8 mouse cellular contexts compared by ENCODE assay signal in genomic region chrX:99819395-99819935, GRCm38 (mm10). TPM values are rescaled to one million over a fixed set of nuclear protein-coding genes. Genes with fewer than 3 reads are reported as not detected.
DNase-seq lines count a peak whose midpoint lies in the region; ATAC-seq and TF ChIP-seq lines count a peak whose summit lies in the region.

No protein-coding gene starts in this region.

- H3K9ac ChIP-seq in embryonic facial prominence, embryonic 12.5 days: no peak overlapping the region
- no peak overlapping the region for H3K9ac ChIP-seq in heart, postnatal 0 days (replicated peaks; ENCODE audit: low read depth, low read length)
- H3K9ac ChIP-seq in liver, embryonic 16.5 days (ENCODE audit: low read depth, low read length): no peak overlapping the region

- no peak for TF ChIP-seq CTCF in heart, postnatal 0 days (IDR thresholded peaks at IDR 0.05; ENCODE audit: low read depth)
- TF ChIP-seq CTCF in olfactory bulb, adult 2 months (IDR thresholded peaks at IDR 0.05; ENCODE audit: insufficient read depth, low read depth, low read length): peak; percentile 43; the same call in 1 of the 2 replicates

- no peaks in the 10 kb centered on the region for H3K4me1 ChIP-seq in embryonic facial prominence, embryonic 12.5 days
- H3K4me1 ChIP-seq in heart, postnatal 0 days (ENCODE audit: control insufficient read depth, insufficient read depth): no peaks in the 10 kb centered on the region
- no peaks in the 10 kb centered on the region for H3K4me1 ChIP-seq in liver, embryonic 16.5 days (ENCODE audit: control insufficient read depth, low read depth, low read length)
- H3K4me1 ChIP-seq in olfactory bulb, adult 2 months (ENCODE audit: control insufficient read depth, insufficient read depth, low read length): no peaks in the 10 kb centered on the region

- peak; percentile 76 for ATAC-seq in embryonic facial prominence, embryonic 12.5 days (ENCODE audit: insufficient number of reproducible peaks, insufficient read depth, low FRiP score, low TSS enrichment)
- ATAC-seq in heart, postnatal 0 days (ENCODE audit: insufficient read depth, low read depth): peak; percentile 88
- no peak for ATAC-seq in liver, embryonic 16.5 days (ENCODE audit: low read depth)
- ATAC-seq in erythroid progenitor cell, adult 5-6 weeks (replicated peaks; ENCODE audit: low FRiP score, poor library complexity, severe bottlenecking): no peak

- peak; percentile 0 for DNase-seq in 416B (ENCODE audit: low read depth)
- DNase-seq in adrenal gland, postnatal 25 days: peak; percentile 51
- peak; percentile 63 for DNase-seq in heart, postnatal 0 days (ENCODE audit: low spot score)
- peak; percentile 68 for DNase-seq in kidney, postnatal 14 days

- H3K36me3 ChIP-seq in embryonic facial prominence, embryonic 12.5 days: no peaks in the 10 kb centered on the region
- H3K36me3 ChIP-seq in heart, postnatal 0 days (replicated peaks; ENCODE audit: control insufficient read depth, insufficient read depth, low read length): no peaks in the 10 kb centered on the region
- no peaks in the 10 kb centered on the region for H3K36me3 ChIP-seq in liver, embryonic 16.5 days (ENCODE audit: control insufficient read depth, insufficient read depth)

- H3K9me3 ChIP-seq in embryonic facial prominence, embryonic 12.5 days: no peaks in the 10 kb centered on the region
- no peaks in the 10 kb centered on the region for H3K9me3 ChIP-seq in heart, postnatal 0 days (replicated peaks; ENCODE audit: control insufficient read depth, low read length)
- H3K9me3 ChIP-seq in liver, embryonic 16.5 days (replicated peaks; ENCODE audit: control insufficient read depth, low read length): no peaks in the 10 kb centered on the region

- H3K4me3 ChIP-seq in embryonic facial prominence, embryonic 12.5 days: peak overlapping the region; percentile 51
- peak overlapping the region; percentile 45 for H3K4me3 ChIP-seq in heart, postnatal 0 days (ENCODE audit: low read depth, low read length)
- H3K4me3 ChIP-seq in liver, embryonic 16.5 days (ENCODE audit: low read depth, low read length): peak overlapping the region; percentile 39
- peak overlapping the region; percentile 93 for H3K4me3 ChIP-seq in olfactory bulb, adult 2 months (ENCODE audit: insufficient read depth, low read depth, low read length)

- no peak for TF ChIP-seq POLR2A in olfactory bulb, adult 2 months (IDR thresholded peaks at IDR 0.05; ENCODE audit: insufficient read depth, low read depth, low read length)

- no peak overlapping the region for H3K27ac ChIP-seq in embryonic facial prominence, embryonic 12.5 days
- no peak overlapping the region for H3K27ac ChIP-seq in heart, postnatal 0 days (ENCODE audit: low read depth)
- H3K27ac ChIP-seq in liver, embryonic 16.5 days (ENCODE audit: low read length): no peak overlapping the region
- peak overlapping the region; percentile 89 for H3K27ac ChIP-seq in olfactory bulb, adult 2 months (ENCODE audit: insufficient read depth, low read depth, low read length)

- TF ChIP-seq EP300 in heart, postnatal 0 days (IDR thresholded peaks at IDR 0.05; ENCODE audit: low read depth): no peak

- H3K4me2 ChIP-seq in embryonic facial prominence, embryonic 12.5 days (replicated peaks): peak overlapping the region; percentile 68
- peak overlapping the region; percentile 65 for H3K4me2 ChIP-seq in heart, postnatal 0 days (ENCODE audit: low read depth, low read length)
- H3K4me2 ChIP-seq in liver, embryonic 16.5 days (ENCODE audit: low read depth, low read length): peak overlapping the region; percentile 48

- peaks cover 51% of the 10 kb centered on the region for H3K27me3 ChIP-seq in embryonic facial prominence, embryonic 12.5 days
- H3K27me3 ChIP-seq in heart, postnatal 0 days (ENCODE audit: control insufficient read depth, insufficient read depth, low read length): peaks cover 54% of the 10 kb centered on the region
- H3K27me3 ChIP-seq in liver, embryonic 16.5 days (ENCODE audit: control insufficient read depth, insufficient read depth, low read depth, low read length): peaks cover 36% of the 10 kb centered on the region

- 21% methylated on average over 21 of the region's 22 CpGs for WGBS in embryonic facial prominence, embryonic 12.5 days
- WGBS in heart, postnatal 0 days: 17% methylated on average over 21 of the region's 22 CpGs
- WGBS in liver, embryonic 16.5 days (ENCODE audit: insufficient replicate concordance): 27% methylated on average over 22 of the region's 22 CpGs
- WGBS in olfactory bulb, adult 2 months: 19% methylated on average over 22 of the region's 22 CpGs

RNA-seq across cellular contexts. Expression of gene Tmem28, which starts 1.4 kb away (rescaled TPM):
- 2.9 and 3.8 TPM in 2 replicates for total RNA-seq in adrenal gland, postnatal 25 days (2021)
- polyA plus RNA-seq in embryonic facial prominence, embryonic 12.5 days (2016; fragmentation: Nextera tagmentation; extraction: Ambion mirVana): 0.48 and 0.50 TPM in 2 replicates
- total RNA-seq in heart, postnatal 0 days (2014; rRNA removed; ENCODE audit: low replicate concordance): not detected in 2 replicates
- polyA plus RNA-seq in heart, postnatal 0 days (2015; fragmentation: Nextera tagmentation; extraction: Ambion mirVana): not detected in 2 replicates
- not detected in 2 replicates for polyA plus RNA-seq in liver, embryonic 16.5 days (2015; fragmentation: Nextera tagmentation; extraction: Ambion mirVana)
- polyA plus RNA-seq in olfactory bulb, adult 2 months (2012; ENCODE audit: insufficient read depth, insufficient read length, low replicate concordance, missing spikeins): not detected in 2 replicates
- not detected in 2 replicates for total RNA-seq in erythroid progenitor cell, adult 5-6 weeks (2015; ENCODE audit: low replicate concordance)
- not detected in 2 replicates for total RNA-seq in erythroid progenitor cell, adult 5-6 weeks (2017; ENCODE audit: low replicate concordance)

Comparison
In these comparisons a context has a peak if more than half of its experiments do, and no peak if none do; other contexts are left out.
1. DNase-seq: peak in every context shown above with its lines; median percentile 68 in kidney, postnatal 14 days; 63 in heart, postnatal 0 days; 51 in adrenal gland, postnatal 25 days; 0 in 416B.
2. ATAC-seq: peak in embryonic facial prominence, embryonic 12.5 days (single experiment) and heart, postnatal 0 days (single experiment); none in liver, embryonic 16.5 days (single experiment) and erythroid progenitor cell, adult 5-6 weeks (single experiment).
3. H3K4me3 ChIP-seq: peak in every context shown above with its lines; median percentile 93 in olfactory bulb, adult 2 months; 51 in embryonic facial prominence, embryonic 12.5 days; 45 in heart, postnatal 0 days; 39 in liver, embryonic 16.5 days.
4. Peak in every context shown above with its lines, with median percentiles within 50 percentile points of each other: H3K4me2 ChIP-seq.